Mouse (Mus musculus): Measurements from ENCODE around the gene Ftl1-ps1.

The Ftl1-ps1 gene

GRCm38 (mm10) chr13:74399298-74399839, at the start of gene Ftl1-ps1:
TSS of gene Ftl1-ps1 (plus strand) at chr13:74399694.
- peak; percentile 98 for DNase-seq (ENCODE audit: low read depth, low spot score)

- DNase-seq (ENCODE audit: low read depth, low spot score), result no peak
These were observed 49.0 kb upstream of the Ftl1-ps1 start for GRCm38 (mm10) chr13:74350435-74350906.

DNA sequence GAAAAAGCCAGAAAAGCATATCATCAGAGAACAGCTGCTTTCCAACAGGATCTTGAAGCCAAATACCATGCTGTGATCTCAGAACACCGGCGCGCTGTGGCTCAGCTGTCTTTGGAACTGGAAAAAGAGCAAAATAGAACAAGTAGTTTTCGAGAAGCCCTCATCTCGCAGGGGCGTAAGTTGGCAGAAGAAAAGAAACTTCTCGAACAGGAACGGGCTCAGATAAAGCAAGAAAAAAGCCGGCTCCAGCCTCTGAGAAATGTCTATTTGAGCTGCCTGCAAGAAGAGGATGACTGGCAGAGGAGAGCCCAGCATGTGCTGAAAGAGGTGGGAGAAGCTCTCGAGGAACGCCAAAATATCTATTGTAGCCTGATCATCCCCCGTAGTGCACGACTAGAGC, 43.0 kb upstream of the Ftl1-ps1 start:
- DNase-seq (ENCODE audit: low read depth, low spot score), result no peak

DNA sequence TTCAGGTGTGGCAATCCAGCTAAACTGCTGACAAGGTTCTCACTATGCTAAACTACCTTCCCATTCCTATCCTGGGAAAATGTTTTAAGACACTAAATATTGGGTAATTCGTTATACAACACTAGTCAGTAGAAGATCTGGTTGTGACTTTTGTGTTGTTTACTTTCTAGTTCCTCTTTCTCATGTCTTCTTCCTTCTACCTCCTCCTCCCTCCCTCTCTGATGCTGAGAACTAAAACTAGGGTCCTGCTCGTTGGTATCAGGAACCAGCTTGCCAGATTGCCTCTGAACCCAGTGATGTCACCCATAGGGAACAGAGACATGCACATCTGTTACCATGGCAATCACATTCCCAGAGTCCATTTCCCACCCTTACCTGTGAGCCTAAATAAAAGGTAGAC, 37.3 kb upstream of the Ftl1-ps1 start:
- DNase-seq (ENCODE audit: low read depth, low spot score), result no peak

- no peak for DNase-seq (ENCODE audit: low read depth, low spot score)
These were observed 36.2 kb upstream of the Ftl1-ps1 start for GRCm38 (mm10) chr13:74363176-74363858.

- no peak for DNase-seq (ENCODE audit: low read depth, low spot score)
These were observed 35.6 kb upstream of the Ftl1-ps1 start, which contains the start of gene Lrrc14b for GRCm38 (mm10) chr13:74363859-74364235. TSS of gene Lrrc14b (minus strand) at chr13:74364005.

GRCm38 (mm10) chr13:74381533-74382276, 17.8 kb upstream of the Ftl1-ps1 start:
- DNase-seq (ENCODE audit: low read depth, low spot score), result no peak

- no peak for DNase-seq (ENCODE audit: low read depth, low spot score)
These were observed 17.2 kb upstream of the Ftl1-ps1 start for GRCm38 (mm10) chr13:74382289-74382688.

GRCm38 (mm10) chr13:74389730-74390129, 9.8 kb upstream of the Ftl1-ps1 start:
- DNase-seq (ENCODE audit: low read depth, low spot score), result no peak

DNA sequence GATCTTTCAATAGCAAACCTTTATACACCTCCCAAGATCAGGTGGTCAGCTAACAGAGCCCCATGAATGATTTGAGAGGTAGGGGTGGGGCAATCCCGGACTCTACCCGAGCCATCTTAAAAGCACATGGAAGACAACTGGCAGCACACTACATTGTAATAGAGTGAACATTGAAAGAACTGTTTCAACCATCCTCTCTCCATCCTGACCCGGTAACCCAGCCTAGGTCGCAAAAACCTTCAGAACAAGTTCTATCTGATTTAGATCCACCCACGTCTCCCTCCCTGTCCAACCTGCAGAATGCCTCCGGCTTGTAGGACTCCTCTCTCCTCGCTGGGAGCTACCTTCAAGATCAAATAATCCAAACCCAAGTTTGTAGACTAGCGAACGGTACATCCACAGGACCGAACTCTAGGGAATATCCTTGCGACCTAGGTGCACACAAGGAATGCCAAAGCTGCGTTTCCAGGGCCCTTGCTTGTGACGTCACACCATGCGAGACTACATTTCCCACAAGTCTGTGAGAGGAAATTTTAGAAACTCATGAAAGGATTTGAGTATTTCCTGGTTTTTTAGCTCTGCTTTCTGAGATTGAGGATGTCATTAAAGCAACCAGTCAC, 9.0 kb upstream of the Ftl1-ps1 start, which contains the start of gene Zfp72:
Gene Zfp72, minus strand, starts transcription at position 466 of the 620 bp plus-strand sequence.
- peak; percentile 85 for DNase-seq (ENCODE audit: low read depth, low spot score)

DNA sequence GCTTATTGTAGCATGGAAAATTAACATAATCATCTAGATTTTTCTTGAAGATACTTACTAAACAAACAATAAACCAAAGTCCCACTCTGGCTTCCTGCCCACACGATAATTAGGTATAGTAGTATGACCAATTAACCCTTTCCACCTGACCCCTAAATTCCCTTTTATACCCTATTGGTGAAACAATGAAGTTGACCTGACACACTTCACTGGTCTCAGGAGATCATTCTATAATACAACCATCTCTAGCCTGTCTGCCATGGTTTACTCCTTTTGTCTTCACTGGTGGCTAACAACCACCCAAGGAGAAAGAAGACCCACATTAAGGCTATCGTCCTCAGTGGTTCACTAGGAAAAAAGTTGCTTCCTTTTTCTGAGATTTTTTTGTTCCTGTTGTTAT, 8.3 kb upstream of the Ftl1-ps1 start:
- no peak for DNase-seq (ENCODE audit: low read depth, low spot score)

DNA sequence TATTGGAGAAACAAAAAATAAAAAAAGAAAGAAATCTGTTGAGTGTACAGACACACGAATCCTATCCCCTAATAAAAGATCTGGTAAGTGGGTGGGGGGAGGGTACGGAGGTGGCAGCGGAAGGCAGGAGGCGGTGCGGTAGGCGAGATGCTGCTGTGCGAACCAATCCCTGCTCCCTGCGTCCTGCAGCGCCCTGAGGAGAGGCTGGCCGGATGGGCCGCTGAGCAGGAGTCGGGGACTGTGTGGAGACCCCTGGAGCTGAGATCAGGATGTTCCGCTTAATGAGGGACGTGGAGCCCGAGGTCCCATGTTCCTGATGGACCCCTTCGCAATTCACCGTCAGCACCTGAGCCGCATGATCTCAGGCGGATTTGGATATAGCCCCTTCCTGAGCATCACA, 40.4 kb downstream of the Ftl1-ps1 start:
- DNase-seq (ENCODE audit: low read depth, low spot score), result peak; percentile 69

Data from ZHBTc4 (cell line).